Mouse (Mus musculus) left cerebral cortex, postnatal 36 days (tissue): ENCODE data around the gene Snph. TPM values are rescaled to one million over a fixed set of nuclear protein-coding genes. Genes with fewer than 3 reads are reported as not detected.
"Not testable (repeated sequence)": the region's sequence is repeated elsewhere in the genome, so short reads cannot be mapped to it uniquely, and the experiment has no call there.

ENCODE experiments used
- DNase-seq, 2 experiments: peaks; one replicate each; pipeline ENCODE4 v3.0.0; 2021 to 2022; ENCODE audit warnings: low spot score in 2 of 2, mixed read lengths in 1 of 2
- intact Hi-C: fragments of 180-260 bp; cut with DNase I; formaldehyde crosslinking; loops from one replicate; pipeline ENCODE4 v1.15.1; 2025
- total RNA-seq, 2 experiments: library from RNA; stranded (reverse); gene quantifications; 2 replicates each; pipeline ENCODE4 v1.2.3; 2021

The Snph gene
- 100 to 1,000 TPM; 313 to 321 TPM for total RNA-seq

DNA sequence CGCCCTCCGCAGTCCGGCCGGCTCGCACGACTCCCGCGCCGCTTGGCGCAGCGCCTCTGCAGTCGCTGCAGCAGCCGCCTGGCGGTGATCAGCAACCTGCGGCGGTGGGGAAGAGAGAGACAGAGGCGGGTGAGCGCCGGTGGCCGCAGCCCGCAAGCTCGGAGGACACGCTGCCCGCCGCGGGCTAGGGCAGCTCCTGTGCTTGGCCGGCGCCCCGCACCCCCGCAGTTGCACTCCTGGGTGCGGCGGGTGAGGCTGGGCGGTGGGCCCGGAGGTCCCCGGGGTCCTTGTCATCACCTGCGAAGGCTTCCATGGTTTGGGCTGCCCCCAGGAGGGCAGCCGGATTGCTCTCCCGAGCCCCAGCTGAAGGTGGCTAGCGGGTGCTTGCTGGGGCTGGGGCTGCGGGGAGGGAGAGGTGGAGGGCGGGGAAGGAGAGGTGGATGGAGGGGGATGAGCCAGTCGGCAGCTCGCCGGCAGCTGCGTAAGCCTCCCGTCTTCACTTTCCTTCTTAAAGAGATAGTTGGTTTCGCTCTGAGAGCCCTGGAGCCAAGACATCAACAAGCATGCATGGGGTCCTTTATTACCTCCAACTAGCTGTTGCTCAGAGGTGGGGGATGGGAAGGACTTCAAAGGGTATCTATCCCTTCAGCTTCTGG, at the start of gene Snph:
Gene Snph (minus strand): TSS at position 435 of the 656 bp plus-strand sequence.
- DNase-seq: peak; percentile 79 to 81
- intact Hi-C loops: loop anchor here (2.0 to 5.0 kb wide), 2 partner anchors 45 to 57 kb away; no protein-coding TSS in a partner anchor

DNA sequence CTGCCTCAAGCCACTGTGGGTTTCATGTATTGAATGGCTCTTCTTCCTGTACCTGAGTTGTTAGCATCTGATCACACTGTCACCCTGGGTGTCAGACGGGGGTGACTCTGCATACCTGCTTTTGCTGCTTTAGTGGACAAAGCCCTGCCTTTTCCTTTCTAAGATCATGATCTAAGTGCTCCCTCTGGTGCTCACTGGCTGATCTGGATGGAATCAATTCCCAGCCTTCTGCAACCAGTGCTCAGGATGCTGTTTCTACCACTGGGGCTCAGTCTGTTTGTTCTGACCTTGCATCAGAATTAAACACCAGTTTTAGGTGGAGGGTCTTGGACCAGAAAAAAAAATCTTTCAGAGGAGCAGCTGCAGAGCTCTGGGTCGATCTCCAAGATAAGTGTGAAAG, 43.8 kb upstream of the Snph start:
- intact Hi-C loops: loop anchor here (5.0 kb wide), 3 partner anchors 44 to 184 kb away; partner anchors contain the start of genes Nsfl1c and Snph
- DNase-seq: no peak

DNA sequence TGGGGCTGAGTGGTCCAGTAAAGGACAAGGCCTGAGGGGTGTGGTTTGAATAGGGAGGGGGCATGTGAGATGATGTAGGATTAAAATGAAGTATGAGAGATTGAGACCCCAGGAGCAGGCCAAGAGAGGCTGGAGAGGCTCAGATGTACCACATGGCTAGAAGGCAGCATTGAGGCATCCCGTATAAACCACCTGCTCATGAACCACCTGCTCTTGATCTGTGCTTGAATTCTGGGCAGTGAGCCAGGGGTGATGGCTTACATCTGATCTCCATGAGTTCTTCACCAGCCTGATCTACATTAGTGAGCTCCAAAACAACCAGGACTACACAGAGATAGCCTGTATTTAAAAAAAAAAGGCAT, 38.6 kb upstream of the Snph start:
- intact Hi-C loops: no loop called here
- DNase-seq: no peak

DNA sequence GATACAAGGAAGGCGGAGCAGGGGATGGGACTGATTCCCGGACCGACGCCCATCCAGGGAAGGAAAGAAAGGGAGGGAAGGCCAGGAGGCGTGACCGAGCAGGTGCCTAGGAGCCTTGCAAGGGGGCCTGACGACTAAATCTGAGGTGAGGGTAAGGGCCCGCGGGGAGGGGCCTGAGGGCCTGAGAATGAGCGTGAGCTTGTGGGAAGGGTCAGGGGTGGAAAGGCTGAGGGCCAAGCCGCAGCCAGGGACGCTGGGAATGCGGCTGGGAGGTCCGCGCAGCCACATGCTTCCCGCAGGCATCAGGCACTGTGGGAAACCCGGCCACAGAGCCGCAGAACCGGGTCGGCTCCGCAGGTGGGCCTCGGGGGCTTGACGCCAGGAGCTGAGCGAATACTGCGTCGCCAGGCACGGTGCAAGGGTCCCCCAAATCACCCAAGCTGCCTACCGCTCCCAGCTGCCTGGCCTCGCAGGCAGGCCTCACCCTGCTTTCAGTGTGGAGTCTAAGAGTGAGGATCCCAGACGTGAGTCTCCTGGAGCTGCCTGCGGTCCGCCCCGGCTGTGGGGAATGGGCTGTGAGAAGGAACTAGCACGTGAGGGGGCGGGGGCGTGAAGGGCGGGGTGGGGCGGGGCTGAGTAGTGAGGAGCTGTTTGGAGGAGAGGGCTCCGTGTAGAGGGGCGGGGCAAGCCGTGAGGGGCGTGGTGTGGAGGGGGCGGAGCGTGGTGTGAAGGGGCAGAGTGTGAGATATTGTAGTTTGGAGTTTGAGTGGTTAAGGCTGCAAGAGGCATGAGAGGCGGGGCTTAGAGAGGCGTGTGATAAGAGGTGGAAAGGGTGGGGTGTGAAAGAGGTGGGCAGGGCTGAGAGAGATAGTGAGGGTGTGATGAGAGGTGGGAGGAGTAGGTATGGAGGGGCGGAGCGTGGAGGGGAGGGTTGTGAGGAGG, 37.9 kb upstream of the Snph start:
- intact Hi-C loops: no loop called here
- DNase-seq: no peak

DNA sequence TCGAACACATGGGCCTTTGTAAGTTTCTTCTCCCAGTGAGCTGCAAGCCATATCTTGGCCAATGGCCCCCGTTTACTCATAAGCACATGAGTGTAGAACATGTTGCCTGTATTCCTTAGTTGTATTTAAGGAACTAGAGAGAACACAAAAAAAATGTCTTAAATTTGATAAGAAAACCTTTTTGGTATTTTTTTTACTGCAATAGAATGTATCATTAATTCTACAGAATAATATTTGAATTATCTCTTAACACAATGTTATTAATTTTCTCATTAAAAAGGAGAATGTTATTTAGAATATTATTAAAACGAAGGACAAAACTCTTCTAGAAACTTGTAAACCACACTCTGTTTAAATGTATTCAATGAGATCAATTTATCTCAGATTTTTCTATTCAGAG, 36.0 kb upstream of the Snph start, which contains the start of gene Rad21l:
Gene Rad21l (minus strand): TSS at position 101 of the 400 bp plus-strand sequence.
- DNase-seq: no peak
- intact Hi-C loops: no loop called here

DNA sequence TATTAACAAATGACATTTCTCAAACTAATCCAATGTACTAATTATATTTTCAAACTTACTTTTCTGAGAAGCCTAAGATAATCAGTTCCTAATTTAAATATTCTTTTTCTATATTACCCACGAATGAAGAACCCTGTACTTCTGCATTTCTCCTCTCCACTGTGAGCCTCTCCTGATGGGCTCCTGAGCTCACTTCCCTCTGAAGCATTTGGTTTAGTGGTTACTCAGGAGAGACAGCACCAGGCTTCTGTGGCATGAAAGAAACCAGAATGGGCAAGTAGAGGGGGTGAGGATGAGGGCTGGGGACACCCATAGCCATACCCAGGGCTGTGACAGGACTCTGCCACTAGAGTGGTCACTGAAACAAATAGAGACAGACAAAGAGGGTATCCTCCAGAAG, 19.7 kb upstream of the Snph start:
- no peak for DNase-seq

DNA sequence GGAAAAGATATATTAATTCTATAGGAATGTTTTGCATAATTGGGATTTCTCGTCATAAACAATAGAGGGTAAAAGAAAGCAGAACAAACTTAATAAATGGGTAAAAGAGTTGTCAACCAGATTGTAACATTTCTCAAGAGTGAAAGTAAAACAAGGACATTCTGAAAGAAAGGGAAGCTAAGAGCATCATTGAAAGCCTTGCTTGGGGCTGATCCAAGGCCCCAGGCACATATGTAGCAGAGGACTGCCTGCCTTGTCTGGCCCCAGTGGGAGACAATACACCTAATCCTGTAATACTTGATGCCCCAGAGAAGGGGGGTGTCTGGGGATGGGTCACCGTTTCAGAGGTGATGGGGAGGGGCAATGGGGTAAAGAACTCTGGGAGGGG, 3.6 kb upstream of the Snph start:
- intact Hi-C loops: no loop called here
- no peak for DNase-seq

More for the DNA sequence above, 19.7 kb upstream of the Snph start:
- intact Hi-C loops: no loop called here

DNA sequence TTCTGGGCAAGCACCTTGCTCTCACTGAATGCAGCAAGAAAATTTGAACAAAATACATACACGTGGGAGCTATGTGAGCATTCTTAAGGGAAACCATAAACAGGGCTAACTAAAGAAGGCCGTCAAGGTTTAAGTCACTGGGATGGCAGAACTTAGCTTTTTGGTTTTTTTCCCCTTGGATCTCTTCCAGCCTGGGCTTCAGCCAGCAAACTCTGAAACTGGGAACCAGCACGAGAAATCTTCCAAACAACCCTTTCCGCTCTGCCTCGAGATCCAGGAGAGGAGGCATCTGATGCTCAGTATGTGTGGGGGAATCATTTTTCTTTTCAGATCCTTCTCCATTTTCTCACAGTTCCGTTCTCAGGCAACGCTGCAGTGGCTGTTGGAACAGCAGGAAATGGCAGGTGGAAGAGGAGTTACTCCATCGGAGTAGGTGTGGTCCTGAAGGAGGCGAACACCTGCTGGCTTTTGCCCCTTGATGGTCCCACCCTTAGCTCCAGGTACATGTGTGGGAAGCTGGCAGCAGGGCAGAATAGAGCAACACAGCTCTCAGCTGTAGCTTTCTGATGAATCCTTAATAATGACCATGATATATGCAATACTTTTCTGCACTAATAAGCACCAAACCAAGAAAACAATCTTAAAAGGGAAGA, 3.1 kb upstream of the Snph start:
- DNase-seq: no peak
- intact Hi-C loops: no loop called here

DNA sequence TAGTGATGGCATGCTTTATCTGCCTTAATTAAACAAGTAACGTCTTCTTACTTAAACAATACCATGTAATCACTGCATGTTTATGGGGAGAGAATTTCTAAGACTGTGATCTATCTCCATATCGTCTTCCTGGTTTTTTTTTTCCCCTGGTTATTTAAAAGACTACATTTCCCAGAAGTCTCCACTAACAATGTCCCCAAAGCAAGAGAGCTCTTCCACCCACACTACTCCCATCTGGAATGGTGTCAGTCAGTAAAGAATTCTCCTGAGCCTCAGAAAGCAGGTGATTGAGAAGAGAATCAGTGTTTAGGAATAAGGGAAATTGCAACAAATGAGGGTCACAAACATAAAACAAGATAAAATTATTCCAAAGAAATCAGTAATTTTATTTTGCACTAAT, 2.5 kb upstream of the Snph start:
- intact Hi-C loops: loop anchor here (5.0 kb wide), 1 partner anchor 42 kb away; no protein-coding TSS in a partner anchor
- DNase-seq: no peak

DNA sequence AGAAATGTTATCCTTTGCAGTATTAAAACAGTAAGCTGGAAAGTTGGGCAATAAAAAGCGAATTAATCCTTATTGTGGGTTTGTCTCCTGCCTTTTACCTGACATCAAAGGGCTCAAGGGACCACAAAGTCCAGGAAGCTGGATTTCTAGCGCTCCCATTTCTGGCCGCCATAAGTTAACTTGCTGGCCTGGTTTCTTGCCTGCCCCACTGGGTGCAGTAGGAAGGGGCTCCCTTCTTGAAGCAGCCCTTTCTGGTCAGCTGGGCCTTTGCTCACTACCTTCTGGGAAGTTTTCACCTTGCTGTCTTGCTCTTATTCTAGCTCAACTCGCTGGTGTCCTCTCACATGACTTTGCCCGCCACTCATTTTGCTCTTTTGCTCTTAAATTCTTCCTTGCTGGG, 589 bp upstream of the Snph start:
- DNase-seq: no peak
- intact Hi-C loops: loop anchor here (2.0 to 5.0 kb wide), 2 partner anchors 44 to 58 kb away; no protein-coding TSS in a partner anchor

DNA sequence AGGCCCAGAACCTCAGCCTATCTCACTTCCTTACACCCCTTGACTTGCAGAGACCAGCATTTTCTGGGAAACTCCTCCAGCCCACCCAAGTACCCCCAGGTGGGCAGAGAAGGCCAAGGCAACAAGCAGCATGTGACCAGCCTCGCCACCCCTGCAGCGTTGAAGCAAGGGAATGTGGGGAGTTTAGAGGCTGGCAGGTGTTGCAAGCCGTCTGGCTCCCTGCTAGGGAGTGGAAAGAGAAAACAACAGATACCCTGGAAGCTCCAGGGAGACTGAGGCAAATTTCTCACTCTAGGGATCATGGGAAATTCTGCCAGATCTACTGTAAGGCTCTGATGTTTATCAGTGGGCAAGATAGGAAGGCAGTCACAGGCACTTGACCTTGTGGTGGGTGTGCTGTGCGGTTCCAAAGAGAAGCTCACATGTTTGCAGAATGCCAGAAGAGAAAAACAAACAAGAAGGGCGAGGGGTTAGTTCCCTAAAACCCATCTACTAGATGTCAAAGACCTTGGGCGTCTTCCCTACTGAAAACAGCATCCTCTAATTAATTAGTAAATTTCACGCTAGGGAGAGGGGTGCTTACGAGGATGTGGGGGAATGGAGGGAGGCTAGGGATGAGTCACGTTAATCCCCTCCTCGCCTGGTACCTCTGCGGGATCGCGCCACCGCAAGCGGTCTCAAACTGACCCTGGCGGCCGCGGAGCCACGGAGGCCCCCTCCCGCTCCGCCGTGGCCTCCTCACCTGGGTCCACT, 811 bp downstream of the Snph start:
- peak in 1 of 2 experiments; percentile 44 for DNase-seq
- intact Hi-C loops: loop anchor here (2.0 to 5.0 kb wide), 2 partner anchors 46 to 57 kb away; no protein-coding TSS in a partner anchor

DNA sequence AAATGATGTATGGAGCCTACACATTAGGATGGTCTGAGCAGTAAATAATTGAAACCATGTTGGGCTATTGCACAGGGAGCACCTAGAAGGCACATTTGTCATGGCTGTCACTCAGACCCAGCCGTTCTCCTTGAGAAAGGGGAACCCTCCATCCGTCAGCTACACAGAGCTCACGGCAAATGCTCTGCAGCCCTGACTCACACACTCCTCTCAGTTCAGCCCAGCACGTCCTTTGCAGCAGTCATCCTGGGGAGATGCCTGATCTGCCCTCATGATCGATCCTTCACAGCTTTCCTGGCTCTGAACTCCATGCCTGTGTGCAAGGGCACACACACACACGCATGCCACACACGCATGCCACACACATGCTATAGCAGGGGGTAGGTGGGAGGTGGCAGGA, 3.1 kb downstream of the Snph start:
- no peak for DNase-seq
- intact Hi-C loops: no loop called here

DNA sequence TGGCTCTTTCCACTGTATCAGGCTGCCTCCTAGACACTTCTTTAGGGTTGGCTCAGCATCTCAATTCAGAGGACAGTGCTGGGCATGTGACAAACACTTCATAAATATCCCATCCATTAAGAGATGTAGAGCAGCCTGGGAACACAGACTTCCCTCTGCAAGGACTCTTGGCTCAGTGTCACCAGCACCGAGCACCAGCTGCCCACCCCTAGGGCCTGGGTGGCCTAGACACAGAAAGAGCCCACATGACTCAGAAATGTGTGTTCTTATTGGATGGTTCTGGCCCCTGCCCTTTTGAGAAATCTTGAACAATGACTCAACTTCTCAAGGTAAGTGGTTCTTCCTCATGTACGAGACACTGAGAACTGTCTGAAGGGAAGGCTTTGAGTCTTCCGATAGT, 4.4 kb downstream of the Snph start:
- intact Hi-C loops: no loop called here
- no peak for DNase-seq

DNA sequence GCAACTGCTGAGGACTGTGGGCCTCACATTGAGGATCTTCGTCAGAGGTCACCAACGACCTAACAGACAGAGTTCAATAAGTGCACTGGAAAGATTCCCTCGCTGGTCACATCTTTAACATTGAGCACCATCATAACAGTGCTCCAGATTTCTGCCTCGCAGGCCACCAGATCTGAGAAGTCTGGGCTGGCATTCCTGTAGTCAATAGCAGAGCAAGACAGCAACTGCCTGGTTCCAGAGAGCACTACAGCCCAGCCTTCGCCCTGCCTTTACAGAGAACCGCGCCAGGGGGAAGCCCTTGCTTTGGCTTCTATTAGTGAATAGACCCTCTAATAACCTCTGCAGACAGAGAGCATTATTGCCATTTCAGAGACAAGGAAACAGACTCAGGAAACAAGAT, 6.1 kb downstream of the Snph start:
- intact Hi-C loops: no loop called here
- DNase-seq: no peak

DNA sequence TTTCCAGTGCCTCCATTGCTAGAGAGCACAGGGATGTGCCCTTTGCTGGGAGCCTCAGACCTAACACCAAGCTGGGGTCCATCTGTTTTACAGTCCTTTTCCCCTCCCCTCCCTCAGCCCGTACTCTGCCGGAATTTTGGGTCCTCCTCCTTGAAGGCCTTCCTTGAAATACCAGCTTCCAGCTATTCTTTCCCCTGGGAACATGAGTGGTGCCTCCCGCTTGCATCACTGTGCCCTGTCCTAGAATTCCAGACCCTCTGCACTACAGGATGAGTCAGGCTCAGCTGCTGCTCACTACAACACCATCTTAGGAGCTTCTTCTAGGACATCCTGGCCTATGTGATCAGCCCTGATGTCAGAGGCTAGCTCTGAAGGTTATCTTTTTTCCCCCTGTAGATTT, 8.6 kb downstream of the Snph start:
- peak; percentile 3 for DNase-seq
- intact Hi-C loops: no loop called here

DNA sequence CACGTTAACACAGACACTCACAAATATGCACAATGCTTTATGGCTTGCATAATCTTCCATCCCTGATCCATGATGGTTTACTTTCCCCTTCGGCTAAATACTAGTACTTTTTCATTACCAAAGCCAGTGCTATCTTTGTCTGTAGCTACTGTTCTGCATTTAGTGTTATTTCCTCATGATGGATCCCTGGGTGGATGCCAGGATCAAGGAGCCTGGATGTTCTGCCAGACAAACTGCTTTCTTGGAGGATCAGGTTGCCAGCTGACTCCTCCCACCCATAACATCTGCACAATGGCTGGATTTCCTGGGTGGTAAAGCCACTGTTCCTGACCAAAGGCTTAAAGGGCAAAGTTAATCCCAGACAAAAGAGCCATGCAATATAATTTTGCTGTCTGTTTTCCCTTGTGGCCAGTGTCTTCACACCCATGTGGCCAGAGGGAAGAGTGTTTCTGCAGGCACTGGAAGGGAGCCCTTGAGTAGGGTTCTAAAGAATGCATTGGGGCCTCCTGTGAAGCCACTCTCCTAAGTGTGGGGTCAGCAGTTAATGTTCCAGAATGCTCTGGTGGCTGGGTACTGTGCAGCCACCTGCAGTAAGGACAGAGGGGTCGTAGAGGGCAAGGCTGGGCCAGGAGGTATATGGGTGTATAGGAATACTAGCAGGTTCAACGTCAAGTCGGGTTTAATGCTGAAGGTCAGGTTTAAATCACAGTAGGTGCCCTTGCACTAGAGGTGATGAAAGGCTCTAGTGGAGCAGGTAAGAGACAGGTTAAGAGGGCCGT, 15.7 kb downstream of the Snph start:
- intact Hi-C loops: no loop called here
- peak in 1 of 2 experiments; percentile 41 for DNase-seq

DNA sequence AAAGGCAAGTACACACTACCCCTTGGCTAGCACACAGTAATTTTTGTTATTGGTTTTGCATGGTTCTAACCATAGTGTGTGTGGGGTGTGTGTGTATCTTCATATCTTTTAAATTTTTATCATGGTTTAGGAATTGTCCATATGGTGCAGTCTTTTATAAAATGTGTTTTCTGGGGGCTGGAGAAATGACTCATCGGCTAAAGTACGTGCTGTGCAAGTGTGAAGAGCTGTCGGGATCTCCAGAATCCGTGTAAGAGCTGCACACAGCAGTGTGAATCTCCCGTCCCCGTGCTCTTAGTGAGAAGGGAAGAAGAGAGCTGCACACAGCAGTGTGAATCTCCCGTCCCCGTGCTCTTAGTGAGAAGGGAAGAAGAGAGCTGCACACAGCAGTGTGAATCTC, 16.6 kb downstream of the Snph start:
- peak in 1 of 2 experiments; percentile 70 for DNase-seq
- intact Hi-C loops: not testable (repeated sequence)

DNA sequence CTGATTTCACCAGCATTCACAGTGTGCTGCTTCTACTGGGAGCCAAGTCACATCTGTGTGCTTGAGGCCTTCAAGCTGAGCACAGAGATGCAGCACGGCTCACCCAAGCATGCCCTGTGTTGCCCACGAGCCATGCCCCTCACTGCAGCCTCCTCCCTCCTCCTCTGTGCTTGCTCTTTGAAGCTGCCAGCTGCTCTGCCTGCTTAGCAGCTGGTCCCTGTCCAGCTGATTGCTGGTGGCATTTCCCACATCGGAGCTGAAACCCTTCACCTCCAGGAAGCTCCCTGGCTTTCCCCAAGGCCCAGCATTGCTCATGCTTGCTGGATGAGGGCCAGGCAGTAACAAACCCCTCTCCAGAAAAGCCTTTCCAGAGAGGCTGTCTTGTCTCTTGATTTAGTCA, 22.4 kb downstream of the Snph start:
- DNase-seq: no peak
- intact Hi-C loops: no loop called here

DNA sequence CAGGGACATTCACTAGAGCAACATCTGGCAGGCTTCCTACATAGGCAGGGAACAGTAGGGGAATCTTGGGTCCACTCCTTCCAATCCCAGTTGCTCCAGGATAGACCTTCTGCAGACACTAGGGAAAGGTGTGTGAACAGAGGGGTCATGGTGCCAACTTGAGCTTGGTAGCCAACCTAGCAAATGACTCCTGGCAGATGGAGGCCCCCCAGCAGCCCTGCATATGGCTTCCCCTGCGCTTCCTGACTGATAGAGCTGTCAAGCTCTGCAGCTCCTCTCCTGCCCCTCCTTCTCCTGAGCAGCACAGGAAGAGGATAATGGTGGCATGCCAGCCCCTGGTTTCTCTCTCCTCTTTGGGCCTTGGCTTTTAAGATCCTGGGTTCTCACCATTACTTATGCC, 24.0 kb downstream of the Snph start:
- intact Hi-C loops: no loop called here
- DNase-seq: no peak
